Mouse (Mus musculus): ENCODE measurements at regions not wholly inside any gene's neighbourhood (a gene's known extent, or its start where the extent isn't known, plus 50 kb on each side); places are given as distances from the start of the nearest gene placed in this dataset.

- TF ChIP-seq CTCF (IDR thresholded peaks at IDR 0.05; ENCODE audit: low read depth) (no peak), EP300 (optimal IDR thresholded peaks at IDR 0.05) (no peak)
Observed at GRCm38 (mm10) chr1:77176516-77176915, 338.4 kb downstream of the Epha4 start.

All from stomach, postnatal 0 days (tissue).